Mouse (Mus musculus) forebrain, embryonic 10.5 days (tissue): ENCODE data around the gene Olfr1513. TPM values are rescaled to one million over a fixed set of nuclear protein-coding genes. Genes with fewer than 3 reads are reported as not detected.
"Not testable (repeated sequence)": the region's sequence is repeated elsewhere in the genome, so short reads cannot be mapped to it uniquely, and the experiment has no call there.

ENCODE experiments used
- DNase-seq: peaks from one replicate; pipeline ENCODE4 v3.0.0-alpha.2; 2017; ENCODE audit warnings: low spot score; ENCODE audit errors: extremely low spot score
- H3K27ac ChIP-seq: fragments of 300-500 bp; sonication (generic); 2 replicates; pipeline ENCODE4 v1.5.1; 2016; ENCODE audit warnings: mild to moderate bottlenecking
- H3K27me3 ChIP-seq: fragments of 300-500 bp; sonication (generic); 2 replicates; pipeline ENCODE4 v1.6.1; 2016; ENCODE audit warnings: mild to moderate bottlenecking; ENCODE audit not compliant: poor library complexity, severe bottlenecking
- H3K36me3 ChIP-seq: fragments of 300-500 bp; sonication (generic); replicated peaks from 2 replicates; pipeline ENCODE4 v1.6.1; 2016; ENCODE audit warnings: mild to moderate bottlenecking, moderate library complexity
- H3K4me1 ChIP-seq: fragments of 300-500 bp; sonication (generic); 2 replicates; pipeline ENCODE4 v1.6.1; 2016
- H3K4me3 ChIP-seq: fragments of 300-500 bp; sonication (generic); 2 replicates; pipeline ENCODE4 v1.5.1; 2016; ENCODE audit warnings: mild to moderate bottlenecking, moderate library complexity
- H3K9me3 ChIP-seq: fragments of 300-500 bp; sonication (generic); 2 replicates; pipeline ENCODE4 v1.6.1; 2016; ENCODE audit warnings: mild to moderate bottlenecking, moderate library complexity
- WGBS: fragments of 180-500 bp; shearing (Covaris S2); methylation state at CpG from one replicate; pipeline ENCODE4 v1.1.7; 2016; 5-methylcytosine and 5-hydroxymethylcytosine counted together
- polyA plus RNA-seq: library from polyadenylated mRNA; unstranded; fragments of >200 nt; fragmentation: Nextera tagmentation; extraction: Ambion mirVana; gene quantifications from 2 replicates; pipeline ENCODE4 v1.2.1, GENCODE M21; 2016

The Olfr1513 gene
- polyA plus RNA-seq, 1 experiment from 2014 or later: not detected

- 2% methylated on average over 4 of the region's 4 CpGs for WGBS
- H3K4me1 ChIP-seq: peaks cover 51% of the 10 kb centered on the region
- peaks cover 4% of the 10 kb centered on the region for H3K27me3 ChIP-seq
- H3K4me3 ChIP-seq: peak overlapping the region; percentile 79
- peaks cover 22% of the 10 kb centered on the region for H3K36me3 ChIP-seq
- no peaks in the 10 kb centered on the region for H3K9me3 ChIP-seq
- DNase-seq: no peak
- H3K27ac ChIP-seq: peak overlapping the region; percentile 97
These were observed 30.3 kb downstream of the Olfr1513 start for GRCm38 (mm10) chr14:52325890-52326289.

- H3K27ac ChIP-seq: no peak overlapping the region
- H3K27me3 ChIP-seq: no peaks in the 10 kb centered on the region
These were observed 36.8 kb downstream of the Olfr1513 start for GRCm38 (mm10) chr14:52319361-52319760.

GRCm38 (mm10) chr14:52316441-52317225 lies 39.6 kb downstream of the Olfr1513 start:
- DNase-seq: peak; percentile 62
- peak overlapping the region; percentile 69 for H3K4me3 ChIP-seq
- no peaks in the 10 kb centered on the region for H3K27me3 ChIP-seq
- WGBS: 1% methylated on average over 16 of the region's 16 CpGs
- H3K27ac ChIP-seq: peak overlapping the region; percentile 94
- H3K36me3 ChIP-seq: peaks cover 60% of the 10 kb centered on the region
- H3K4me1 ChIP-seq: peaks cover 64% of the 10 kb centered on the region
- H3K9me3 ChIP-seq: peaks cover 17% of the 10 kb centered on the region; the same call in 1 of the 2 replicates

More at GRCm38 (mm10) chr14:52319361-52319760, 36.8 kb downstream of the Olfr1513 start:
- WGBS: 74% methylated on average over 6 of the region's 6 CpGs
- H3K9me3 ChIP-seq: no peaks in the 10 kb centered on the region
- peaks cover 55% of the 10 kb centered on the region for H3K36me3 ChIP-seq
- H3K4me1 ChIP-seq: peaks cover 40% of the 10 kb centered on the region
- H3K4me3 ChIP-seq: no peak overlapping the region
- DNase-seq: no peak

- H3K4me1 ChIP-seq: peaks cover 65% of the 10 kb centered on the region
- H3K27ac ChIP-seq: peak overlapping the region; percentile 94
- H3K9me3 ChIP-seq: peaks cover 22% of the 10 kb centered on the region; the same call in 1 of the 2 replicates
- no peaks in the 10 kb centered on the region for H3K27me3 ChIP-seq
- WGBS: under 1% methylated on average over 32 of the region's 41 CpGs
- peak overlapping the region; percentile 69 for H3K4me3 ChIP-seq
- peaks cover 67% of the 10 kb centered on the region for H3K36me3 ChIP-seq
- peak; percentile 80 for DNase-seq
These were observed 40.3 kb downstream of the Olfr1513 start for GRCm38 (mm10) chr14:52315792-52316440.

GRCm38 (mm10) chr14:52315283-52315780 lies 40.9 kb downstream of the Olfr1513 start:
- WGBS: 10% methylated on average over 17 of the region's 17 CpGs

GRCm38 (mm10) chr14:52314808-52315150 lies 41.4 kb downstream of the Olfr1513 start:
- H3K4me3 ChIP-seq: peak overlapping the region; percentile 69
- no peak for DNase-seq
- H3K27ac ChIP-seq: peak overlapping the region; percentile 94
- H3K36me3 ChIP-seq: peaks cover 75% of the 10 kb centered on the region
- peaks cover 28% of the 10 kb centered on the region; the same call in 1 of the 2 replicates for H3K9me3 ChIP-seq
- no peaks in the 10 kb centered on the region for H3K27me3 ChIP-seq
- peaks cover 65% of the 10 kb centered on the region for H3K4me1 ChIP-seq
- WGBS: 50% methylated on average over 8 of the region's 8 CpGs

More at GRCm38 (mm10) chr14:52315283-52315780, 40.9 kb downstream of the Olfr1513 start:
- Histone ChIP-seq H3K4me3 (peak overlapping the region; percentile 69), H3K27ac (peak overlapping the region; percentile 94), H3K4me1 (peaks cover 65% of the 10 kb centered on the region), H3K27me3 (no peaks in the 10 kb centered on the region), H3K9me3 (peaks cover 28% of the 10 kb centered on the region; the same call in 1 of the 2 replicates), H3K36me3 (peaks cover 73% of the 10 kb centered on the region)
- no peak for DNase-seq

GRCm38 (mm10) chr14:52313931-52314807 lies 42.0 kb downstream of the Olfr1513 start:
- 86% methylated on average over 26 of the region's 26 CpGs for WGBS
- H3K4me3 ChIP-seq: peak overlapping the region; percentile 69
- peaks cover 60% of the 10 kb centered on the region for H3K4me1 ChIP-seq
- no peaks in the 10 kb centered on the region for H3K27me3 ChIP-seq
- H3K27ac ChIP-seq: peak overlapping the region; percentile 94
- H3K36me3 ChIP-seq: peaks cover 75% of the 10 kb centered on the region
- H3K9me3 ChIP-seq: peaks cover 28% of the 10 kb centered on the region; the same call in 1 of the 2 replicates
- no peak for DNase-seq

GRCm38 (mm10) chr14:52310906-52311305 lies 45.3 kb downstream of the Olfr1513 start:
- H3K4me3 ChIP-seq: 0 out of 2 replicates have a peak overlapping the region, but pooled peaks have one; percentile 3
- WGBS: 92% methylated on average over 2 of the region's 2 CpGs
- H3K4me1 ChIP-seq: peaks cover 44% of the 10 kb centered on the region
- no peak for DNase-seq
- H3K36me3 ChIP-seq: peaks cover 79% of the 10 kb centered on the region
- no peak overlapping the region for H3K27ac ChIP-seq
- H3K9me3 ChIP-seq: peaks cover 28% of the 10 kb centered on the region; the same call in 1 of the 2 replicates
- H3K27me3 ChIP-seq: no peaks in the 10 kb centered on the region

- 95% methylated on average over 6 of the region's 6 CpGs for WGBS
- peaks cover 76% of the 10 kb centered on the region for H3K36me3 ChIP-seq
- not testable (repeated sequence) for H3K4me3 ChIP-seq
These were observed 45.9 kb downstream of the Olfr1513 start for GRCm38 (mm10) chr14:52310343-52310742.

GRCm38 (mm10) chr14:52306100-52306499 lies 50.1 kb downstream of the Olfr1513 start:
- Histone ChIP-seq H3K36me3 (peaks cover 34% of the 10 kb centered on the region), H3K9me3 (0 out of 2 replicates have a peak, but pooled peaks cover 7% of the 10 kb centered on the region), H3K27me3 (no peaks in the 10 kb centered on the region), H3K27ac (peak overlapping the region; percentile 95; the same call in 1 of the 2 replicates), H3K4me3 (no peak overlapping the region; the same call in 1 of the 2 replicates), H3K4me1 (peaks cover 17% of the 10 kb centered on the region)
- DNase-seq: no peak
- WGBS: 95% methylated on average over 2 of the region's 2 CpGs

More at GRCm38 (mm10) chr14:52310343-52310742, 45.9 kb downstream of the Olfr1513 start:
- Histone ChIP-seq H3K4me1 (peaks cover 42% of the 10 kb centered on the region), H3K9me3 (peaks cover 28% of the 10 kb centered on the region; the same call in 1 of the 2 replicates)
- not testable (repeated sequence) for H3K27ac ChIP-seq, DNase-seq, H3K27me3 ChIP-seq

- Histone ChIP-seq H3K27ac (peak within 1 kb of the TSS; percentile 95), H3K27me3 (no peaks in the 10 kb centered on the region), H3K4me3 (peak within 1 kb of the TSS; percentile 80), H3K9me3 (no peaks in the 10 kb centered on the region), H3K4me1 (peaks cover 17% of the 10 kb centered on the region), H3K36me3 (peaks cover 33% of the 10 kb centered on the region)
- peak; percentile 93 for DNase-seq
- 1% methylated on average over 46 of the region's 46 CpGs for WGBS
These were observed 51.5 kb downstream of the Olfr1513 start, which contains the start of gene Mettl3 for GRCm38 (mm10) chr14:52304644-52305271. Mettl3 (minus strand) TSS chr14:52305128.
